Mouse (Mus musculus): ENCODE measurements around the gene Hectd2. TPM values are rescaled to one million over a fixed set of nuclear protein-coding genes. Genes with fewer than 3 reads are reported as not detected.

The Hectd2 gene
- total and polyA plus RNA-seq, 3 experiments: 0.12 to 2.0 TPM; not detected in 1

GRCm38 (mm10) chr19:36573986-36574385 is 19.5 kb downstream of the Hectd2 start:
- no peaks in the 10 kb centered on the region for H3K27me3 ChIP-seq (ENCODE audit: control insufficient read depth in 1 of 2, insufficient read depth in 2 of 2, low read length in 2 of 2)
- H3K36me3 ChIP-seq (ENCODE audit: control insufficient read depth in 1 of 2, insufficient read depth in 2 of 2, low read length in 2 of 2): no peaks in the 10 kb centered on the region
- no peak for DNase-seq (ENCODE audit: low read depth, low spot score)
- no peaks in the 10 kb centered on the region for H3K79me2 ChIP-seq (ENCODE audit: control insufficient read depth, insufficient read depth, low read length, poor library complexity)
- H3K27ac ChIP-seq (ENCODE audit: control insufficient read depth, low read depth, low read length): no peak overlapping the region
- H3K9me3 ChIP-seq (replicated peaks; ENCODE audit: insufficient read depth, low read length): no peaks in the 10 kb centered on the region
- TF ChIP-seq POLR2A (IDR thresholded peaks at IDR 0.05; ENCODE audit: control insufficient read depth in 1 of 2, insufficient read depth in 1 of 2, low read depth in 1 of 2, low read length in 2 of 2, poor library complexity in 1 of 2): no peak
- no peak for TF ChIP-seq ZKSCAN1 (IDR thresholded peaks at IDR 0.05; ENCODE audit: low read depth, low read length)
- no peak for TF ChIP-seq TCF12 (IDR thresholded peaks at IDR 0.05; ENCODE audit: low read depth, low read length)
- no peak for TF ChIP-seq RAD21 (IDR thresholded peaks at IDR 0.05; ENCODE audit: low read depth, low read length)
- no peak for TF ChIP-seq CHD2 (IDR thresholded peaks at IDR 0.05; ENCODE audit: low read length)
- TF ChIP-seq USF2 (IDR thresholded peaks at IDR 0.05; ENCODE audit: borderline replicate concordance in 1 of 2, insufficient read depth in 1 of 2, low read depth in 1 of 2, low read length in 2 of 2): no peak
- TF ChIP-seq TAL1 (IDR thresholded peaks at IDR 0.05; ENCODE audit: low read length): no peak
- no peak overlapping the region for H3K4me3 ChIP-seq (ENCODE audit: control insufficient read depth in 1 of 2, insufficient read depth in 1 of 2, low read depth in 2 of 2, low read length in 2 of 2)
- H3K4me1 ChIP-seq (ENCODE audit: control insufficient read depth in 1 of 2, insufficient read depth in 2 of 2, low read length in 2 of 2): no peaks in the 10 kb centered on the region
- no peak overlapping the region for H3K9ac ChIP-seq (ENCODE audit: control insufficient read depth, low read depth, low read length, poor library complexity, severe bottlenecking)

DNA sequence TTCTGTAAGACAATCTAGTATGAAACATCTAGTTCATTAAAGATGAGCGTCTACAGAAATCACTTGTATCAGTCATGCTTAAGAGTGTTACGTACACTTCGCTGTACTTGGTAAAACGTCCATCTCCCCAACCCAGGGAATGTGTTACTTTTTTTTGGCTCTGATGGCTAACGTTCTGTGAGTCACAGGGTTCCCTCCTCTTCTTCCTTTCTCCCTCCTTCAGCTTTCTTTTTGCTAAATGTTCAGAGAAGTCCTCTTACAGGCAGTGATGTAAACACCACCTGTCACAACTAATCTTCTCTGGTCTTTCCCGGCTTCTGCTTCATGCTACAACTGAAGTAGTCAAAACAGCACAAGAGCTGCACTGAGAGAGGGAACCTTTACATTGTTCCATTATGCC is 20.7 kb downstream of the Hectd2 start:
- Histone ChIP-seq H3K4me3 (ENCODE audit: control insufficient read depth in 1 of 2, insufficient read depth in 1 of 2, low read depth in 2 of 2, low read length in 2 of 2) (no peak overlapping the region), H3K27ac (ENCODE audit: control insufficient read depth, low read depth, low read length) (no peak overlapping the region), H3K9me3 (replicated peaks; ENCODE audit: insufficient read depth, low read length) (no peaks in the 10 kb centered on the region), H3K4me1 (ENCODE audit: control insufficient read depth in 1 of 2, insufficient read depth in 2 of 2, low read length in 2 of 2) (no peaks in the 10 kb centered on the region), H3K27me3 (ENCODE audit: control insufficient read depth in 1 of 2, insufficient read depth in 2 of 2, low read length in 2 of 2) (no peaks in the 10 kb centered on the region), H3K36me3 (ENCODE audit: control insufficient read depth in 1 of 2, insufficient read depth in 2 of 2, low read length in 2 of 2) (no peaks in the 10 kb centered on the region), H3K9ac (ENCODE audit: control insufficient read depth, low read depth, low read length, poor library complexity, severe bottlenecking) (no peak overlapping the region), H3K79me2 (ENCODE audit: control insufficient read depth, insufficient read depth, low read length, poor library complexity) (no peaks in the 10 kb centered on the region)
- no peak for DNase-seq (ENCODE audit: low read depth, low spot score)
- no peak for TF ChIP-seq ZKSCAN1 (IDR thresholded peaks at IDR 0.05; ENCODE audit: low read depth, low read length)
- TF ChIP-seq EP300 (IDR thresholded peaks at IDR 0.05; ENCODE audit: low read depth in 1 of 2, low read length in 2 of 2): no peak
- no peak for TF ChIP-seq ZC3H11A (IDR thresholded peaks at IDR 0.05; ENCODE audit: low read depth, low read length)
- no peak for TF ChIP-seq MAX (IDR thresholded peaks at IDR 0.05; ENCODE audit: low read length)
- no peak for TF ChIP-seq JUND (IDR thresholded peaks at IDR 0.05; ENCODE audit: low read depth, low read length)
- TF ChIP-seq MAFK (IDR thresholded peaks at IDR 0.05; ENCODE audit: borderline replicate concordance, low read depth, low read length): no peak
- no peak for TF ChIP-seq E2F4 (IDR thresholded peaks at IDR 0.05; ENCODE audit: borderline replicate concordance, low read depth, low read length)
- no peak for TF ChIP-seq USF2 (IDR thresholded peaks at IDR 0.05; ENCODE audit: borderline replicate concordance in 1 of 2, insufficient read depth in 1 of 2, low read depth in 1 of 2, low read length in 2 of 2)
- no peak for TF ChIP-seq POLR2AphosphoS5 (IDR thresholded peaks at IDR 0.05; ENCODE audit: borderline replicate concordance, low read depth, low read length)
- TF ChIP-seq UBTF (IDR thresholded peaks at IDR 0.05; ENCODE audit: borderline replicate concordance, insufficient read depth, low read depth, low read length): no peak
- no peak for TF ChIP-seq KAT2A (conservative IDR thresholded peaks at IDR 0.05; ENCODE audit: low read depth, low read length)
- no peak for TF ChIP-seq TBP (IDR thresholded peaks at IDR 0.05; ENCODE audit: low read depth, low read length)
- no peak for TF ChIP-seq HCFC1 (IDR thresholded peaks at IDR 0.05; ENCODE audit: low read depth, low read length)
